Mouse (Mus musculus) MEL (cell line): ENCODE results near the gene L3mbtl4. TPM values are rescaled to one million over a fixed set of nuclear protein-coding genes. Genes with fewer than 3 reads are reported as not detected.

Source experiments
- DNase-seq: peaks from one replicate; pipeline ENCODE4 v3.0.0; 2011; ENCODE audit warnings: low read depth, low spot score
- H3K27ac ChIP-seq: 2 replicates; pipeline ENCODE4 v1.5.1; 2012; ENCODE audit warnings: low read depth, mild to moderate bottlenecking, control low read depth, low read length, moderate library complexity; ENCODE audit not compliant: control insufficient read depth
- H3K27me3 ChIP-seq, 2 experiments: fragments of 150-350 bp in 1 of 2; sonication (generic) in 1 of 2; 2 replicates each; pipeline ENCODE4 v1.6.1; 2012; ENCODE audit warnings: low read length in 2 of 2, mild to moderate bottlenecking in 2 of 2, improper control_type of control experiment in 1 of 2, moderate library complexity in 1 of 2; ENCODE audit not compliant: insufficient read depth in 2 of 2, control insufficient read depth in 1 of 2
- H3K36me3 ChIP-seq, 2 experiments: 2 replicates each; pipeline ENCODE4 v1.6.1; 2012 to 2014; ENCODE audit warnings: low read length in 2 of 2, improper control_type of control experiment in 1 of 2, inconsistent platforms in 1 of 2, mild to moderate bottlenecking in 1 of 2; ENCODE audit not compliant: insufficient read depth in 2 of 2, control insufficient read depth in 1 of 2
- H3K4me1 ChIP-seq, 2 experiments: fragments of 150-350 bp in 1 of 2; sonication (generic) in 1 of 2; 2 replicates each; pipeline ENCODE4 v1.6.1; 2012; ENCODE audit warnings: low read length in 2 of 2, improper control_type of control experiment in 1 of 2, mild to moderate bottlenecking in 1 of 2; ENCODE audit not compliant: insufficient read depth in 2 of 2, control insufficient read depth in 1 of 2
- H3K4me3 ChIP-seq, 2 experiments: fragments of 150-350 bp in 1 of 2; sonication (generic) in 1 of 2; 2 replicates each; pipeline ENCODE4 v1.5.1; 2012; ENCODE audit warnings: low read depth in 2 of 2, low read length in 2 of 2, mild to moderate bottlenecking in 2 of 2, moderate library complexity in 2 of 2, control low read depth in 1 of 2, improper control_type of control experiment in 1 of 2; ENCODE audit not compliant: control insufficient read depth in 1 of 2, insufficient read depth in 1 of 2
- H3K79me2 ChIP-seq: 2 replicates; pipeline ENCODE4 v1.6.1; 2012; ENCODE audit warnings: mild to moderate bottlenecking, low read length, moderate library complexity; ENCODE audit not compliant: control insufficient read depth, poor library complexity, insufficient read depth
- H3K9ac ChIP-seq: 2 replicates; pipeline ENCODE4 v1.6.1; 2012; ENCODE audit warnings: low read depth, mild to moderate bottlenecking, control low read depth, low read length, moderate library complexity; ENCODE audit not compliant: control insufficient read depth, poor library complexity, severe bottlenecking
- H3K9me3 ChIP-seq: fragments of 150-350 bp; sonication (generic); replicated peaks from 2 replicates; pipeline ENCODE4 v1.6.1; 2012; ENCODE audit warnings: mild to moderate bottlenecking, low read length, improper control_type of control experiment, moderate library complexity; ENCODE audit not compliant: insufficient read depth
- BHLHE40 ChIP-seq: IDR thresholded peaks from 2 replicates; pipeline ENCODE4 v1.6.1; 2012; ENCODE audit warnings: low read depth, mild to moderate bottlenecking, inconsistent platforms, low read length, improper control_type of control experiment, borderline replicate concordance
- ELF1 ChIP-seq: IDR thresholded peaks from 2 replicates; pipeline ENCODE4 v1.6.1; 2014; ENCODE audit warnings: low read depth, mild to moderate bottlenecking, inconsistent platforms, low read length, improper control_type of control experiment, moderate library complexity
- GABPA ChIP-seq: IDR thresholded peaks from 2 replicates; pipeline ENCODE4 v1.6.1; 2012; ENCODE audit warnings: low read depth, mild to moderate bottlenecking, inconsistent platforms, low read length, improper control_type of control experiment, moderate library complexity
- HCFC1 ChIP-seq: IDR thresholded peaks from 2 replicates; pipeline ENCODE4 v1.6.1; 2012; ENCODE audit warnings: low read depth, mild to moderate bottlenecking, inconsistent platforms, low read length, improper control_type of control experiment, moderate library complexity
- MYC ChIP-seq: IDR thresholded peaks from 2 replicates; pipeline ENCODE4 v1.6.1; 2011; ENCODE audit warnings: low read depth, mild to moderate bottlenecking, low read length, improper control_type of control experiment, moderate library complexity
- NRF1 ChIP-seq: IDR thresholded peaks from 2 replicates; pipeline ENCODE4 v1.6.1; 2014; ENCODE audit warnings: low read depth, mild to moderate bottlenecking, inconsistent platforms, low read length, improper control_type of control experiment, moderate library complexity; ENCODE audit not compliant: poor library complexity, insufficient read depth, severe bottlenecking
- POLR2AphosphoS2 ChIP-seq: IDR thresholded peaks from 2 replicates; pipeline ENCODE4 v1.6.1; 2011; ENCODE audit warnings: low read length, improper control_type of control experiment
- SIN3A ChIP-seq: IDR thresholded peaks from 2 replicates; pipeline ENCODE4 v1.6.1; 2012; ENCODE audit warnings: low read length, improper control_type of control experiment, inconsistent platforms
- SMC3 ChIP-seq: IDR thresholded peaks from 2 replicates; pipeline ENCODE4 v1.6.1; 2011; ENCODE audit warnings: low read depth, low read length, improper control_type of control experiment
- UBTF ChIP-seq: IDR thresholded peaks from 2 replicates; pipeline ENCODE4 v1.6.1; 2012; ENCODE audit warnings: low read depth, mild to moderate bottlenecking, inconsistent platforms, low read length, improper control_type of control experiment, moderate library complexity, borderline replicate concordance; ENCODE audit not compliant: insufficient read depth
- USF1 ChIP-seq: IDR thresholded peaks from 2 replicates; pipeline ENCODE4 v1.6.1; 2014; ENCODE audit warnings: low read depth, mild to moderate bottlenecking, inconsistent platforms, low read length, improper control_type of control experiment, moderate library complexity
- USF2 ChIP-seq, 2 experiments: IDR thresholded peaks; 2 replicates each; pipeline ENCODE4 v1.6.1; 2011 to 2012; ENCODE audit warnings: improper control_type of control experiment in 2 of 2, low read length in 2 of 2, borderline replicate concordance in 1 of 2, inconsistent platforms in 1 of 2, low read depth in 1 of 2, mild to moderate bottlenecking in 1 of 2; ENCODE audit not compliant: insufficient read depth in 1 of 2
- polyA plus RNA-seq, 2 experiments: library from polyadenylated mRNA; stranded (reverse) in 1 of 2; unstranded in 1 of 2; fragments of >175 nt in 1 of 2; fragments of >200 nt in 1 of 2; gene quantifications; 2 replicates each; pipeline versions ENCODE4 v1.2.1 to v1.2.4; 2012; ENCODE audit warnings: low replicate concordance in 2 of 2, low read depth in 1 of 2; ENCODE audit not compliant: insufficient read length in 2 of 2, insufficient read depth in 1 of 2, missing spikeins in 1 of 2
- total RNA-seq: library from RNA; depleted of rRNA; stranded (reverse); fragments of 300-350 nt; gene quantifications from 2 replicates; pipeline ENCODE4 v1.2.3, GENCODE M21; 2012

L3mbtl4 gene
- total and polyA plus RNA-seq, 3 experiments, result not detected

DNA sequence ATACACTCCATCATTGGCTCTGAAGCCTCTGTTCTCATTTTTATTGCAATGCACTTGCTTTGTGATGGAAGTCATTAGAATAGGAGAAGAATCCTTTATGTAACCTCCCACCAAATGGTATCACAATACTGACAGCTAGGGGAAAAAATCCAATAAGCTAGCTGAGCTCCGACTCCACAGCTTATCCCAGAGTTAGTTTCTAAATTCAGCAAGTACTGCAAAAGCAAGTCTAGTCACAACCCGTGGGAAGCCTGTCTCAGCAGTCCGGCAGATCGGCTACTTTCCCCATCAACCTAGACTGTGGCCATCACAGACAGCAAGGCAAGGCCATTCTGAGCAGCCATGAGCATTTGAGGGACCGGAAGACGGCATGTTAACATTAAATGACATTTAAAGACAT lies 298.2 kb downstream of the L3mbtl4 start:
- Histone ChIP-seq H3K9me3 (no peaks in the 10 kb centered on the region), H3K9ac (no peak overlapping the region), H3K4me1 (no peaks in the 10 kb centered on the region), H3K27ac (no peak overlapping the region), H3K79me2 (no peaks in the 10 kb centered on the region), H3K36me3 (no peaks in the 10 kb centered on the region), H3K4me3 (no peak overlapping the region), H3K27me3 (no peaks in the 10 kb centered on the region)
- TF ChIP-seq MYC (no peak), POLR2AphosphoS2 (no peak), SIN3A (no peak)
- DNase-seq, result no peak

DNA sequence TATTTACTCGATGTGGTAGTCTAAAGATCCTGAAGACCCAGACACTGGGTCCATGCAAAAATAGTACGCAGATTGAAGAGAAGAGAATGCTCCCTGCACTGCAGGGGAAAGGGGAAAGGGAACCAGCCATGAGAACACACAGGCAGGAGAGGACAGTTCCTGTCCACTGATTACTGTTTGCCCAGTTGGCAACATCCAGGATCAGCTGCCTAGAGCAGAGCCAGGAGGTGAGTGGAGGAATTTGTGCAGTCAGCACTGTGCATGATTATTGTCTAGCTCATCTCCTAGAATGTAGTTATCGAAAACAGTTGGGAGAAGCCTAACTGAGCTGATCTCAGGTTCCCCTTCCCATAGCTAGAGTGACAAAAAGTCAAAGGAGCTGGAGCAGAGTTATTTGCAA lies 311.6 kb downstream of the L3mbtl4 start:
- no peaks in the 10 kb centered on the region for H3K79me2 ChIP-seq
- H3K27me3 ChIP-seq, result no peaks in the 10 kb centered on the region
- no peaks in the 10 kb centered on the region for H3K4me1 ChIP-seq
- H3K27ac ChIP-seq, result no peak overlapping the region
- no peak for DNase-seq
- no peak for TF ChIP-seq USF1
- no peak for TF ChIP-seq SMC3
- no peak for TF ChIP-seq UBTF
- TF ChIP-seq USF2 (IDR thresholded peaks at IDR 0.05; ENCODE audit: borderline replicate concordance in 1 of 2, insufficient read depth in 1 of 2, low read depth in 1 of 2, low read length in 2 of 2), result no peak
- TF ChIP-seq GABPA, result no peak
- TF ChIP-seq NRF1, result no peak
- TF ChIP-seq BHLHE40, result no peak
- no peak for TF ChIP-seq HCFC1
- H3K36me3 ChIP-seq, result no peaks in the 10 kb centered on the region
- H3K9me3 ChIP-seq, result no peaks in the 10 kb centered on the region
- H3K4me3 ChIP-seq, result no peak overlapping the region
- H3K9ac ChIP-seq, result no peak overlapping the region

DNA sequence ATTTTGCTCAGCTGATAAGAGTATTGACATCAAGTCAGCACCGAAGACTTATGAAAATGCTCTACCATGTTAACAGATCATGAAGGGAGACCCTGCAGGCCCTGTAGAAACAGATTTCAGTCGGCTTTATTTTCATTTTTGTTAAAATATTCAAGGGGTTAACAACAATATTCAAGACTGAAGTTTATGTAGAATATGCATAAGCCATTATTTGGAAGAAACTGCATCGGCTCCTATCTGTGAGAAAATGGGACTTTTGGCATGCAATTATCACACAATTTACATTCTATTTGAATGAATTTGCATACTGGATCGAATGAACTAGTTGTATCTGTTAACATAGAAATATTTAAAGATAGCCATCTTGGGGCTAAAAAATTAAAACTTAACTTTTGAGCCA lies 318.0 kb downstream of the L3mbtl4 start:
- no peaks in the 10 kb centered on the region for H3K27me3 ChIP-seq
- no peaks in the 10 kb centered on the region for H3K36me3 ChIP-seq
- H3K79me2 ChIP-seq, result no peaks in the 10 kb centered on the region
- H3K9ac ChIP-seq, result no peak overlapping the region
- TF ChIP-seq ELF1, result no peak
- no peak for TF ChIP-seq NRF1
- no peak overlapping the region for H3K4me3 ChIP-seq
- H3K27ac ChIP-seq, result no peak overlapping the region
- H3K9me3 ChIP-seq, result no peaks in the 10 kb centered on the region
- no peaks in the 10 kb centered on the region for H3K4me1 ChIP-seq
- DNase-seq, result no peak
